Mouse (Mus musculus) kidney, adult 2 months (tissue): Measurements from ENCODE around the gene Timeless.

ENCODE experiments used
- CTCF ChIP-seq: fragments of 200-500 bp; conservative IDR thresholded peaks from 2 replicates; pipeline ENCODE4 v1.5.1; 2011; ENCODE audit warnings: low read depth, mild to moderate bottlenecking, control low read depth, low read length, moderate library complexity, mixed read lengths; ENCODE audit not compliant: insufficient read depth, insufficient read length
- POLR2A ChIP-seq: fragments of 200-500 bp; IDR thresholded peaks from one replicate; pipeline ENCODE4 v1.6.1; 2011; ENCODE audit warnings: low read depth, low read length, control low read depth

DNA sequence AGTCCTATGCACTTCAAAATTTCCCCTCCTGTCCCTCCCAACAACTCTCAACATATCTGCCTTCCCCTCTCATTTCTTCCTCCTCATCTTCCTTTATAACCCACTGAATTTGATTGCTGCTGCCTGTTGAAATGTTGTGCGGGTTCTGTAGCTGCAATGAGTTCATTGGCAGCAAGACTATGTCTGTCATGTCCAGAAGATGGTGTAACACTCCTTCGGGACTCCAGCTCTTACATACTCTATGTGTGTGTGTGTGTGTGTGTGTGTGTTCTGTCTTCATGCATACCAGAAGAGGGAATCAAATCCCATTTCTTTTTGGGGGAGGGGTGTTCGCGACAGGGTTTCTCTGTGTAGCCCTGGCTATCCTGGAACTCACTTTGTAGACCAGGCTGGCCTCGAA lies 16.9 kb upstream of the Timeless start:
- TF ChIP-seq POLR2A (no peak), CTCF (no peak)
